In the genomic region with DNA sequence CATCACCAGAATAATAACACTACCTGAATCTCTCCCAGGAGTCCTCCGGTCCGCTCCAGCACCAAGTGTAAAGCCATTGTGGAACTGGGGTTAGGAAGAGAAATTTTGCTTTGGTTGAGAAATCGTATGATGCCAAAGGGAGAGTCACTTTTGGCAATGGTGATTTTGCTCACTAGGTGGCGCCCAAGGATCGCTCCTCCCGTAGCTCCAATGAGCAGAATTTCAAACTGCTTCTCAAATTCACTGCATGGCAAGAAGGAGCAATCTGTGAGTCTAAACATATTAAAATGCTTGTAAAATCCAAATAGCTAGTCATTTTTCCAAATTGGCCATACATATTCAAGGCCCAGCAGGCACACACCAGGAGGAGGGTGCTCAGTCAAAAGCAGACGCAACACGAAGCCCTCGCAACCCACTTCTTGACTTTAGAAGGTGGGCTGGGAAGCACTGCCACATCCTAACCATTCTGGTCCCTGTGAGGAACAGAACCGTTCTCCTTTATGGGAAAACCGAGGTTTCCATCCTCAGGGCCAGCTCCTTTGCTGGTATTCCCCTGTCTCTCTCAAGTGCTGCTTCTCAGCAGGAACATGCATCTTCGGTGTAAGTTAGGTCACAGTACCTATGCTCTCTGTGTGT, we compare ENCODE assay signal across 8 mouse cellular contexts.
A peak's percentile ranks its signal among the peaks of the same experiment; 100 is the strongest.
DNase-seq lines count a peak whose midpoint lies in the region; ATAC-seq and TF ChIP-seq lines count a peak whose summit lies in the region.

No protein-coding gene starts in this region.

- no peaks in the 10 kb centered on the region for H3K36me3 ChIP-seq in liver, embryonic 11.5 days (ENCODE audit: control insufficient read depth, insufficient read depth, low read length)
- H3K36me3 ChIP-seq in neural tube, embryonic 14.5 days (ENCODE audit: control insufficient read depth, insufficient read depth, low read length) = no peaks in the 10 kb centered on the region
- H3K36me3 ChIP-seq in thymus, adult 2 months (ENCODE audit: control insufficient read depth, insufficient read depth, low read length) = no peaks in the 10 kb centered on the region

- H3K4me2 ChIP-seq in liver, embryonic 11.5 days = no peak overlapping the region
- no peak overlapping the region for H3K4me2 ChIP-seq in neural tube, embryonic 14.5 days (ENCODE audit: low read depth, low read length)

- WGBS in liver, embryonic 11.5 days = 42% methylated on average over 12 of the region's 12 CpGs
- WGBS in neural tube, embryonic 14.5 days = 50% methylated on average over 12 of the region's 12 CpGs
- WGBS in thymus, adult 2 months = 47% methylated on average over 12 of the region's 12 CpGs

- no peaks in the 10 kb centered on the region for H3K27me3 ChIP-seq in liver, embryonic 11.5 days (replicated peaks; ENCODE audit: control insufficient read depth, insufficient read depth, low read length)
- no peaks in the 10 kb centered on the region for H3K27me3 ChIP-seq in neural tube, embryonic 14.5 days (ENCODE audit: control insufficient read depth, insufficient read depth, low read length)
- H3K27me3 ChIP-seq in thymus, adult 2 months (ENCODE audit: control insufficient read depth, insufficient read depth, low read length) = no peaks in the 10 kb centered on the region

- H3K4me3 ChIP-seq in liver, embryonic 11.5 days (ENCODE audit: low read depth, low read length) = no peak overlapping the region
- no peak overlapping the region for H3K4me3 ChIP-seq in neural tube, embryonic 14.5 days (ENCODE audit: low read depth, low read length)
- H3K4me3 ChIP-seq in thymus, adult 2 months (ENCODE audit: control insufficient read depth, insufficient read depth, low read length) = no peak overlapping the region

- DNase-seq in B cell, adult 2 months = peak; percentile 70 to 71
- peak; percentile 76 to 86 for DNase-seq in cerebellum, postnatal 4 days (ENCODE audit: low spot score in 2 of 2)
- peak; percentile 15 to 17 for DNase-seq in gastrocnemius, adult 8-10 months (ENCODE audit: low spot score in 2 of 2)
- peak; percentile 71 for DNase-seq in kidney, postnatal 14 days
- DNase-seq in liver, embryonic 11.5 days (ENCODE audit: low spot score) = peak; percentile 49
- peak; percentile 52 for DNase-seq in thymus, adult 2 months

- peak; percentile 40 for ATAC-seq in activated CD4-positive, CD25-positive, alpha-beta regulatory T cell, adult 4 months
- no peak; the same call in 1 of the 2 replicates for ATAC-seq in liver, embryonic 11.5 days (replicated peaks; ENCODE audit: low FRiP score)
- peak; percentile 81 for ATAC-seq in neural tube, embryonic 14.5 days (ENCODE audit: low read depth)

- H3K4me1 ChIP-seq in liver, embryonic 11.5 days (replicated peaks; ENCODE audit: control insufficient read depth, insufficient read depth, low read length) = no peaks in the 10 kb centered on the region
- no peaks in the 10 kb centered on the region for H3K4me1 ChIP-seq in neural tube, embryonic 14.5 days (ENCODE audit: control insufficient read depth, insufficient read depth, low read length)
- H3K4me1 ChIP-seq in thymus, adult 2 months (replicated peaks; ENCODE audit: control insufficient read depth, insufficient read depth, low read length) = no peaks in the 10 kb centered on the region

- no peak for TF ChIP-seq CTCF in thymus, adult 2 months (IDR thresholded peaks at IDR 0.05; ENCODE audit: borderline replicate concordance, control insufficient read depth, extremely low read depth, insufficient read depth, low read length, poor library complexity)

- H3K9me3 ChIP-seq in liver, embryonic 11.5 days (ENCODE audit: control insufficient read depth, low read length) = no peaks in the 10 kb centered on the region
- H3K9me3 ChIP-seq in neural tube, embryonic 14.5 days (ENCODE audit: control insufficient read depth, low read length) = no peaks in the 10 kb centered on the region

- no peak overlapping the region for H3K27ac ChIP-seq in liver, embryonic 11.5 days (ENCODE audit: low read depth, low read length)
- no peak overlapping the region for H3K27ac ChIP-seq in neural tube, embryonic 14.5 days (ENCODE audit: low read depth, low read length)
- no peak overlapping the region for H3K27ac ChIP-seq in thymus, adult 2 months (ENCODE audit: control insufficient read depth, insufficient read depth, low read length)

- no peak for TF ChIP-seq POLR2A in thymus, adult 2 months (IDR thresholded peaks at IDR 0.05; ENCODE audit: control insufficient read depth, extremely low read depth, insufficient read depth, low read length, poor library complexity)

- H3K9ac ChIP-seq in liver, embryonic 11.5 days (ENCODE audit: low read depth, low read length) = no peak overlapping the region
- H3K9ac ChIP-seq in neural tube, embryonic 14.5 days (replicated peaks; ENCODE audit: low read depth, low read length) = no peak overlapping the region

Comparison
In these comparisons a context has a peak if more than half of its experiments do, and no peak if none do; other contexts are left out.
1. DNase-seq: peak in every context shown above with its lines; median percentile 81 in cerebellum, postnatal 4 days; 71 in kidney, postnatal 14 days; 70 in B cell, adult 2 months; 52 in thymus, adult 2 months; 49 in liver, embryonic 11.5 days; 16 in gastrocnemius, adult 8-10 months.